Mouse (Mus musculus): ENCODE measurements around the gene Znrf4.

Gene Znrf4

DNA sequence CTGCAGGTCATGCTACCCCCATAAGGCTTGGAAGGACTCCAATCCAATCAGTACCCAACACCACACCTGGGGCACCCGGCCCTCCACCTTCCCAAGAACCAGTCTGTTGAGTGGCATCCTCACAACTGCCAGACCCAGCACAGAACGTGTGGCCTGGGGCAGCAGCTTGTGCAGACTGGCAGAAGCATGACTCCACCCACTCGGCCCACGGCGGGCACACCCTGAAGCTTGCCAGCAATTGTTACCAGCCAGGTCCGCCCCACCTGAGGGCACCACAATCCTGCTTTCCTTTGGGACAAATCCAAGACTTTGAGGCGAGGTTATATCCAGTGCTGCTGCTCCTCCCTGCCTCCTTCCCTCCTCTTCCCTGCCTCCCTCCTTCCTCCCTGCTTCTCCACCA is 47.4 kb downstream of the Znrf4 start:
- no peak for DNase-seq (ENCODE audit: low spot score)

DNA sequence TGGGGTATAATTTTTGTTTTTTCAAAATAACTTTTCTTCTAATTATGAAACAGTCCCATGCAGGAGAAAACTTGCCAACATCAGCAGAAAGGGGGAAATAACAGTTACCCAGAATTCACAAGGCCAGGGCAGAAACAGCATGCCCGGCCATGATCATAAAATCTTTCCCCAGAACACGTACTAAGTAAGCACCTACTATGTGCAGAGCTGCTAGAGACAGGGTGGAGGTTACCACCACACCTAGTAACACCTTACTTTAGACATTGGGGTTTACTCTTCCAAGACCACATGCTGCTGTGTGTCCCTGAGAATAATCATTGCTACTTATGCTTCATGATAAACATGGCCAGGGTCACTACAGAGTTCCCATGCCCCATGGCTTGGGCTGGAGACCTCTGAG is 47.9 kb downstream of the Znrf4 start:
- no peak for DNase-seq (ENCODE audit: low spot score)

DNA sequence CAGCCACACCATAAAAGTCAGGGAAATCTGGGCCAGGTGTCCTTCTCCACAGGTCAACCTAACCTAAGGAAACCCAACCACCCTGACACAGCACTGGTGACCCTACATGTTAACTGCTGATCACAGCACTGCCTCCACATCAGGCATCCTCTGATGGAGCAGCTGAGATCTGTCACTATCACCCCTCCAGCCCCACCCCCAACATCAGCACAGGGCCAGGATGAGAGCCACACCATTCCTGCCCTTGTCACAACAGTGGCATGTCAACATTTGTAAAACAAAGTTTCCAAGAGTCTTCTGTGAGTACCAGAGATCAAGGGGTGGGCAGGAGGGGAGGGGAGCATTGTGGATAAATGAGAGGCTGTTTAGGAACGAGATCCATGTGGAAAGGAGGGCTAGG is 48.7 kb downstream of the Znrf4 start:
- DNase-seq (ENCODE audit: low spot score), result no peak

DNA sequence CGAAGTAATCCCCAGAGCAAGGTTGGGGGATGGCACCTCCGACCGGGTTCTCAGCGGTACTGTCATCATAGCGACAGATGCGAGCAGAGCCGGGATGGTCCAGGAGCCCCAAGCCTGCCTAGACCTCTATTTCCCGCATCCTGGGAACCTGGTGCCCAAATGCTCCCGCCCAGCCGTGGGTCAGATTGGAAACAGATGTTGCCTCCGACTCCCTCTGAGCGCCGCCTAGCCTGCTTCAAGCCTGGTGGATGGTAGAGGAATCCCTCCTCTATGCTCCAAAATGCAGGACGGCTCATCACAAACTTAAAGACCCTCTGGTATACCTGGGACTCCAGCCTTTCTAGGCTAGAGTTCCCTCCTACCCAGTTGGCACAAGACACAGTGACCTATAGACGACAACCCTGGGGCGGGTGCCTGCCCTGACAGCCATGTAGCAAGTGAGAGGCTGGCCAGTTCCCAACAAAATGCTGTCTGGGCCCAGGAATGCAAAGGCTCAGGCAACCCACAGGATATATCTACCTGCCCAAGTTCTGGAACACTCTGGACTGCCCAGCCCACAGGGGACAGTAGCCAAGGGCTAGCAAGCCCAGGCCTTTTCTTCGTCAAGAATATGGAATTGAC is 49.3 kb downstream of the Znrf4 start:
- no peak for DNase-seq (ENCODE audit: low spot score)

DNA sequence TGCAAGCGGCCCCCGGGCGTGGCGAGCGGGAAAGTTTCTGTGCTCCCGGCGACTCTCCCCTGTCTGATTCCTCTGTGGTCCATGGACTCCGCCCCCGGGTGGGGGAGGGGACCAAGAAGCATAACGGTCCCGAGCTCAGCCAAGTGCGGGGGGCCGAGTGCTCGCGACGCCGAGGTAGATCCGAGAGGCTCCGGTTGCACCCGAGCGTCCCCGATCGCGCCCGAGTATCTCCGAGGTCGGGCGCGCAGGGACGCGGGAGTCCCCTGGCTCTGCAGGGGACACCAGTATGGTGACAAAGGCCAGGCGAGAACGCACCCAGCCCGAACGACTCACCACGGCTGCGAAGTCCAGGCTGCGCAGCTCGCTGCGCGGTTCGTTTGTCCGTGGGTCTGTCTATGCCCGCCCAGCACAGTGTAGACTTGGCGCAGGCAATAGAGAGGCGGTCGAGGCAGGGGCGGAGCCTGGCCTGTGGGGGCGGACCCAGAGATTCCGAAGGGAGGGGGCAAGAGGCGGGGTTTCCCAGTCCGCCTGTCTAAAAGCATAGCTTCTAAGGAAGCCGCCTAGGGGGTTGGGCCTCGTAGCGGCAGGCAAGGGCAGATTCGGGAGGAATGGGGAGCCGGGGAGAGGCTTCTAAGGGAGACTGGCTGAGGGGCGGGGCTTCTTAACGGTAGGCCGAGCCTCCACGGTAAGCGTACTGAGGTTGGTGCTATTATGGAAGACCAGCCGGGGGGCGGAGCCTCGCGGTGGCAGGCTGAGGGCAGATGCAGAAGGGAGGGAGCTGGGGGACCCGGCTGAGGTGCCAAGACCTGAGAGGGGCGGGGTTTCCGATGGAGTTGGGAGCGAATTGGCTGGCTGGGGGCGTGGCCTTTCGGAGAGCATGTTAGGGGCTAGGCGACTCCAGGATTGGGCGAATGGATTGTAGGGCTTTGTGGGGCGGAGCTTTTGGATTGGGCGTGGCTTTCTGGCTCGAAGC is 50.2 kb downstream of the Znrf4 start:
- DNase-seq (ENCODE audit: low spot score), result peak; percentile 99
